Mouse (Mus musculus) hindbrain, embryonic 14.5 days (tissue): ENCODE data around the gene Ltbp2. TPM values are rescaled to one million over a fixed set of nuclear protein-coding genes. Genes with fewer than 3 reads are reported as not detected.

Source experiments
- ATAC-seq: fragments of 200-750 bp; cut with Nextera tagmentation; 2 replicates; pipeline ENCODE4 v1.8.0; 2017; ENCODE audit warnings: moderate number of reproducible peaks, mild to moderate bottlenecking, moderate TSS enrichment, moderate library complexity; ENCODE audit not compliant: low FRiP score
- DNase-seq: peaks from one replicate; pipeline ENCODE4 v3.0.0-alpha.2; 2015; ENCODE audit warnings: low spot score
- H3K27ac ChIP-seq: fragments of 300-500 bp; sonication (generic); 2 replicates; pipeline ENCODE4 v1.5.1; 2014; ENCODE audit warnings: mild to moderate bottlenecking, moderate library complexity
- H3K27me3 ChIP-seq: fragments of 300-500 bp; sonication (generic); 2 replicates; pipeline ENCODE4 v1.6.1; 2014; ENCODE audit warnings: mild to moderate bottlenecking, low read length, mixed read lengths; ENCODE audit not compliant: control insufficient read depth, insufficient read depth
- H3K36me3 ChIP-seq: fragments of 300-500 bp; sonication (generic); replicated peaks from 2 replicates; pipeline ENCODE4 v1.6.1; 2014; ENCODE audit not compliant: control insufficient read depth, insufficient read depth
- H3K4me1 ChIP-seq: fragments of 300-500 bp; sonication (generic); replicated peaks from 2 replicates; pipeline ENCODE4 v1.6.1; 2014; ENCODE audit warnings: antibody characterized with exemption, low read length, mixed read lengths; ENCODE audit not compliant: control insufficient read depth, insufficient read depth
- H3K4me2 ChIP-seq: fragments of 300-500 bp; sonication (generic); replicated peaks from 2 replicates; pipeline ENCODE4 v1.6.1; 2014; ENCODE audit warnings: mild to moderate bottlenecking, moderate library complexity
- H3K4me3 ChIP-seq: fragments of 300-500 bp; sonication (generic); replicated peaks from 2 replicates; pipeline ENCODE4 v1.5.1; 2014; ENCODE audit warnings: mild to moderate bottlenecking, low read length
- H3K9ac ChIP-seq: fragments of 300-500 bp; sonication (generic); 2 replicates; pipeline ENCODE4 v1.6.1; 2014
- H3K9me3 ChIP-seq: fragments of 300-500 bp; sonication (generic); 2 replicates; pipeline ENCODE4 v1.6.1; 2016; ENCODE audit warnings: low read length; ENCODE audit not compliant: control insufficient read depth
- WGBS: fragments of 180-500 bp; shearing (Covaris S2); extraction: QIAGEN DNeasy Blood & Tissue Kit; methylation state at CpG from one replicate; pipeline ENCODE4 v1.1.7; 2014; 5-methylcytosine and 5-hydroxymethylcytosine counted together
- polyA plus RNA-seq: library from polyadenylated mRNA; unstranded; fragments of >200 nt; fragmentation: Nextera tagmentation; extraction: Ambion mirVana; gene quantifications from 2 replicates; pipeline ENCODE4 v1.2.1, GENCODE M21; 2014

Gene Ltbp2
- polyA plus RNA-seq, 1 experiment from 2014 or later: 0.07 TPM

GRCm38 (mm10) chr12:84863196-84863595 lies 13.1 kb downstream of the Ltbp2 start:
- DNase-seq: no peak
- Histone ChIP-seq H3K4me1 (no peaks in the 10 kb centered on the region), H3K9me3 (no peaks in the 10 kb centered on the region), H3K36me3 (no peaks in the 10 kb centered on the region), H3K4me2 (no peak overlapping the region), H3K9ac (no peak overlapping the region), H3K27me3 (no peaks in the 10 kb centered on the region), H3K27ac (no peak overlapping the region), H3K4me3 (no peak overlapping the region)
- WGBS: 87% methylated on average over 5 of the region's 5 CpGs
- ATAC-seq: no peak

GRCm38 (mm10) chr12:84862136-84862910 lies 14.0 kb downstream of the Ltbp2 start:
- 88% methylated on average over 14 of the region's 14 CpGs for WGBS
- no peaks in the 10 kb centered on the region for H3K36me3 ChIP-seq
- H3K4me3 ChIP-seq: no peak overlapping the region
- H3K27me3 ChIP-seq: no peaks in the 10 kb centered on the region
- no peaks in the 10 kb centered on the region for H3K9me3 ChIP-seq
- no peak for ATAC-seq
- no peak overlapping the region for H3K9ac ChIP-seq
- no peak overlapping the region for H3K27ac ChIP-seq
- no peaks in the 10 kb centered on the region for H3K4me1 ChIP-seq
- H3K4me2 ChIP-seq: no peak overlapping the region
- DNase-seq: no peak

GRCm38 (mm10) chr12:84858149-84859113 lies 17.9 kb downstream of the Ltbp2 start:
- Histone ChIP-seq H3K4me2 (no peak overlapping the region), H3K27ac (no peak overlapping the region), H3K36me3 (no peaks in the 10 kb centered on the region), H3K4me1 (no peaks in the 10 kb centered on the region), H3K9me3 (no peaks in the 10 kb centered on the region), H3K9ac (no peak overlapping the region), H3K27me3 (no peaks in the 10 kb centered on the region), H3K4me3 (no peak overlapping the region)
- 68% methylated on average over 17 of the region's 17 CpGs for WGBS
- no peak for ATAC-seq
- DNase-seq: no peak

- Histone ChIP-seq H3K4me3 (no peak overlapping the region), H3K36me3 (no peaks in the 10 kb centered on the region), H3K4me2 (no peak overlapping the region), H3K9me3 (no peaks in the 10 kb centered on the region), H3K4me1 (no peaks in the 10 kb centered on the region), H3K9ac (no peak overlapping the region), H3K27me3 (no peaks in the 10 kb centered on the region), H3K27ac (no peak overlapping the region)
- DNase-seq (no peak), ATAC-seq (no peak)
- 73% methylated on average over 4 of the region's 4 CpGs for WGBS
These were observed 18.6 kb downstream of the Ltbp2 start for GRCm38 (mm10) chr12:84857706-84858105.

GRCm38 (mm10) chr12:84856532-84856931 lies 19.8 kb downstream of the Ltbp2 start:
- Histone ChIP-seq H3K36me3 (no peaks in the 10 kb centered on the region), H3K4me3 (no peak overlapping the region), H3K4me2 (no peak overlapping the region), H3K9me3 (no peaks in the 10 kb centered on the region), H3K27me3 (no peaks in the 10 kb centered on the region), H3K9ac (no peak overlapping the region), H3K27ac (no peak overlapping the region), H3K4me1 (no peaks in the 10 kb centered on the region)
- ATAC-seq (no peak), DNase-seq (no peak)
- 93% methylated on average over 8 of the region's 8 CpGs for WGBS

GRCm38 (mm10) chr12:84855084-84855625 lies 21.2 kb downstream of the Ltbp2 start:
- DNase-seq (no peak), ATAC-seq (no peak)
- Histone ChIP-seq H3K36me3 (no peaks in the 10 kb centered on the region), H3K4me2 (no peak overlapping the region), H3K4me1 (no peaks in the 10 kb centered on the region), H3K9ac (no peak overlapping the region), H3K27me3 (no peaks in the 10 kb centered on the region), H3K9me3 (no peaks in the 10 kb centered on the region), H3K4me3 (no peak overlapping the region), H3K27ac (no peak overlapping the region)
- WGBS: 83% methylated on average over 4 of the region's 4 CpGs

GRCm38 (mm10) chr12:84854392-84855033 lies 21.8 kb downstream of the Ltbp2 start:
- Histone ChIP-seq H3K4me1 (no peaks in the 10 kb centered on the region), H3K9me3 (no peaks in the 10 kb centered on the region), H3K9ac (no peak overlapping the region), H3K4me2 (no peak overlapping the region), H3K27me3 (no peaks in the 10 kb centered on the region), H3K36me3 (no peaks in the 10 kb centered on the region), H3K4me3 (no peak overlapping the region), H3K27ac (no peak overlapping the region)
- DNase-seq (no peak), ATAC-seq (no peak)
- WGBS: 85% methylated on average over 4 of the region's 4 CpGs

- H3K36me3 ChIP-seq: no peaks in the 10 kb centered on the region
- H3K27ac ChIP-seq: no peak overlapping the region
- H3K4me2 ChIP-seq: no peak overlapping the region
- no peaks in the 10 kb centered on the region for H3K27me3 ChIP-seq
- DNase-seq (no peak), ATAC-seq (no peak)
- H3K4me3 ChIP-seq: no peak overlapping the region
- no peaks in the 10 kb centered on the region for H3K4me1 ChIP-seq
- no peak overlapping the region for H3K9ac ChIP-seq
- WGBS: 65% methylated on average over 11 of the region's 11 CpGs
- H3K9me3 ChIP-seq: no peaks in the 10 kb centered on the region
These were observed 24.8 kb downstream of the Ltbp2 start for GRCm38 (mm10) chr12:84851403-84852040.
